Mouse (Mus musculus) forebrain, postnatal 0 days (tissue): ENCODE results near the gene Ralgps2. TPM values are rescaled to one million over a fixed set of nuclear protein-coding genes. Genes with fewer than 3 reads are reported as not detected.

ENCODE experiments used
- ATAC-seq: fragments of 200-750 bp; cut with Nextera tagmentation; 2 replicates; pipeline ENCODE4 v1.8.0; 2017; ENCODE audit warnings: mild to moderate bottlenecking, moderate library complexity
- DNase-seq: peaks from one replicate; pipeline ENCODE4 v3.0.0-alpha.2; 2015
- H3K27ac ChIP-seq: fragments of 300-500 bp; sonication (generic); 2 replicates; pipeline ENCODE4 v1.5.1; 2014; ENCODE audit warnings: low read depth, mild to moderate bottlenecking, antibody characterized with exemption, low read length, moderate library complexity, mixed read lengths
- H3K27me3 ChIP-seq: fragments of 300-500 bp; sonication (generic); 2 replicates; pipeline ENCODE4 v1.6.1; 2014; ENCODE audit warnings: mild to moderate bottlenecking, low read length, mixed read lengths; ENCODE audit not compliant: insufficient read depth
- H3K36me3 ChIP-seq: fragments of 300-500 bp; sonication (generic); 2 replicates; pipeline ENCODE4 v1.6.1; 2014; ENCODE audit warnings: mild to moderate bottlenecking, moderate library complexity; ENCODE audit not compliant: insufficient read depth
- H3K4me1 ChIP-seq: fragments of 300-500 bp; sonication (generic); 2 replicates; pipeline ENCODE4 v1.6.1; 2014; ENCODE audit warnings: antibody characterized with exemption; ENCODE audit not compliant: insufficient read depth
- H3K4me2 ChIP-seq: fragments of 300-500 bp; sonication (generic); 2 replicates; pipeline ENCODE4 v1.6.1; 2014; ENCODE audit warnings: low read depth, mild to moderate bottlenecking, moderate library complexity
- H3K4me3 ChIP-seq: fragments of 300-500 bp; sonication (generic); 2 replicates; pipeline ENCODE4 v1.5.1; 2014; ENCODE audit warnings: low read depth, low read length, mixed read lengths
- H3K9ac ChIP-seq: fragments of 300-500 bp; sonication (generic); 2 replicates; pipeline ENCODE4 v1.6.1; 2014; ENCODE audit warnings: mild to moderate bottlenecking
- H3K9me3 ChIP-seq: fragments of 300-500 bp; sonication (generic); 2 replicates; pipeline ENCODE4 v1.6.1; 2016; ENCODE audit warnings: low read length
- CTCF ChIP-seq: sonication (generic); IDR thresholded peaks from 2 replicates; pipeline ENCODE4 v1.5.1; 2016; ENCODE audit warnings: antibody characterized with exemption, control low read depth, low read depth
- WGBS: fragments of 180-500 bp; shearing (Covaris S2); extraction: QIAGEN DNeasy Blood & Tissue Kit; methylation state at CpG from one replicate; pipeline ENCODE4 v1.1.7; 2014; 5-methylcytosine and 5-hydroxymethylcytosine counted together
- polyA plus RNA-seq: library from polyadenylated mRNA; unstranded; fragments of >200 nt; fragmentation: Nextera tagmentation; extraction: Ambion mirVana; gene quantifications from 2 replicates; pipeline ENCODE4 v1.2.1, GENCODE M21; 2015
- total RNA-seq: library from RNA; depleted of rRNA; stranded (reverse); fragments of >200 nt; gene quantifications from 2 replicates; pipeline ENCODE4 v1.2.3, GENCODE M21; 2014

The Ralgps2 gene
- total and polyA plus RNA-seq, 2 experiments from 2014 or later, result 85.9 to 94.9 TPM

DNA sequence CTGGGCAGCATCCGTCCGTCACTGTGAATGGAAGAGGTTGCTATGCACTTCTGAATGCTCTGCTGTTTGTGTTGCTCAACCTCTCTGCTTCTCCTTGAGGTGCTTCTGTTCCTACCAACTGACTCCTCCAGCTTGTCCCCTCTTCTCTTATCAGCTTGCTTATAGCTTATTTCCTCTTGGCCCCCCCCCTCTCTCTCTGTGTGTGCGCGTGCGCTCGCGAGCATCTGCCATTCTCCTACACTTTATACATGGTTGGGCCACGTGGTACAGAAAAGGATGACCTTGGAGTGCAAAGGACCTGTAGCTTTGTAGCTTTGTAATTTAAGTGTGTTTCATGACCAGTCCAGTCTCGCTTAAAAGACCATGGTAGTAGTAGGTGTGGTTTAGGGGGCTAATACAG lies 42.5 kb upstream of the Ralgps2 start:
- Histone ChIP-seq H3K36me3 (no peaks in the 10 kb centered on the region), H3K9me3 (no peaks in the 10 kb centered on the region), H3K27ac (no peak overlapping the region), H3K9ac (no peak overlapping the region), H3K4me3 (no peak overlapping the region), H3K27me3 (no peaks in the 10 kb centered on the region), H3K4me1 (no peaks in the 10 kb centered on the region), H3K4me2 (no peak overlapping the region)
- WGBS, result 85% methylated on average over 9 of the region's 9 CpGs
- DNase-seq, result no peak
- no peak for TF ChIP-seq CTCF
- ATAC-seq, result no peak

DNA sequence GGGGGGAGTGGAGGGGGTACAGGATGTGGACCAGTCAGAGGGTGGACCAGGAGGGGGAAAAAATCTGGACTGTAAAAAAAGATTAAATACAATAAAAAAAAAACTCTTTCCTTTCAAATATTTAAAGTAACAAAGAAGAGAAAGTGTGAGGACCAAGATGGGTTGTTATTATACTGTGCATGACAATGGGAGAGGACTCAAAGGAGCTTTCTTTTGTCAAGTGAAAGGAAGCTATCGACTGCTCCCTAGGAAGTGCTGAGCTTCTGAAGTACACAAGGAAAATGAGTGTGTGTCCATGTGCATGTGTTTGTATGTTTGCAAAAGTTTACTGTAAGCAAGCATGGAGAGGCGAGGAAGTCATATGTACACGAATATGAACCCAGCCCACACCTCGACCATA lies 40.3 kb upstream of the Ralgps2 start:
- DNase-seq, result no peak
- WGBS, result 84% methylated on average over 4 of the region's 4 CpGs
- no peak overlapping the region for H3K4me3 ChIP-seq
- no peaks in the 10 kb centered on the region for H3K27me3 ChIP-seq
- no peaks in the 10 kb centered on the region for H3K9me3 ChIP-seq
- no peak overlapping the region for H3K4me2 ChIP-seq
- no peak overlapping the region for H3K27ac ChIP-seq
- no peak for TF ChIP-seq CTCF
- H3K4me1 ChIP-seq, result no peaks in the 10 kb centered on the region
- no peak for ATAC-seq
- H3K9ac ChIP-seq, result no peak overlapping the region
- H3K36me3 ChIP-seq, result no peaks in the 10 kb centered on the region

DNA sequence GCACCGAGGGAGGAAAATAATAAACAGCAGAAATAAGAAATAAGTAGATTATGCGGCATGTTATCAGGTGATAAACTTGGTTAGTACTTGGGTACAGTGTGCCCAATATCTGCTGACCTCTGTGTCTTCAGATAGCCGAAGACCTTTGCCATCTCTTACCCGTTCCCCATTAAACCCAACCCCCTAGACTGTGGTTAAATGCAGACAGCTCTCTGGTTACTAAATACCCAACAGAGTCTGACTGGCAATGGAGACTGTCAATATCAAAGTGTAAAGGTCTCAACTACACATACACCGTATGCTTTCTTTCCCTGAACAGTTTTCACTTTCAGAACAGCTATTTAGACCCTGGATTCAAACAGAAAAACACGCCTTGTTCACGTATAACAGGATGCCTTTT lies 39.2 kb upstream of the Ralgps2 start:
- DNase-seq (no peak), ATAC-seq (no peak)
- no peaks in the 10 kb centered on the region for H3K36me3 ChIP-seq
- H3K4me2 ChIP-seq, result no peak overlapping the region
- no peaks in the 10 kb centered on the region for H3K4me1 ChIP-seq
- H3K27me3 ChIP-seq, result no peaks in the 10 kb centered on the region
- TF ChIP-seq CTCF, result no peak
- H3K4me3 ChIP-seq, result no peak overlapping the region
- H3K27ac ChIP-seq, result no peak overlapping the region
- 87% methylated on average over 7 of the region's 7 CpGs for WGBS
- H3K9ac ChIP-seq, result no peak overlapping the region
- no peaks in the 10 kb centered on the region for H3K9me3 ChIP-seq

DNA sequence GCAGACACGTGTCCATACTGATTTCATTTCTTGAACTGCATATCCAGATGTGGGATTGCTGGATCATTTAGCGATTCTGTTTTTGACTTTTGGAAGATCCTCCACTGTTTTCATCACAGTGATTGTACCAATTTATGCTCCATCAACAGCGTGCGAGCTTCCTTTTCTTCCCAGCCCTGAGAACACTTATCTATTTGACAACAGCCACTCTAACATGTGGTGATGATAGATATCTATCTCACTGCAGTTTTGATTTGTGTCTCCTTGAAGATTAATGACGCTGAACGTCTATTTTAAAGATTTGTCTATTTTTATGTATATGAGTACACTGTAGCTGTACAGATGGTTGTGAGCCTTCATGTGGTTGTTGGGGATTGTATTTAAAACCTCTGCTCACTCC lies 34.4 kb upstream of the Ralgps2 start:
- Histone ChIP-seq H3K27me3 (no peaks in the 10 kb centered on the region), H3K4me1 (no peaks in the 10 kb centered on the region), H3K4me2 (no peak overlapping the region), H3K36me3 (no peaks in the 10 kb centered on the region), H3K9ac (no peak overlapping the region), H3K9me3 (no peaks in the 10 kb centered on the region), H3K4me3 (no peak overlapping the region), H3K27ac (no peak overlapping the region)
- DNase-seq, result no peak
- no peak for TF ChIP-seq CTCF
- no peak for ATAC-seq
- WGBS, result 80% methylated on average over 6 of the region's 6 CpGs

DNA sequence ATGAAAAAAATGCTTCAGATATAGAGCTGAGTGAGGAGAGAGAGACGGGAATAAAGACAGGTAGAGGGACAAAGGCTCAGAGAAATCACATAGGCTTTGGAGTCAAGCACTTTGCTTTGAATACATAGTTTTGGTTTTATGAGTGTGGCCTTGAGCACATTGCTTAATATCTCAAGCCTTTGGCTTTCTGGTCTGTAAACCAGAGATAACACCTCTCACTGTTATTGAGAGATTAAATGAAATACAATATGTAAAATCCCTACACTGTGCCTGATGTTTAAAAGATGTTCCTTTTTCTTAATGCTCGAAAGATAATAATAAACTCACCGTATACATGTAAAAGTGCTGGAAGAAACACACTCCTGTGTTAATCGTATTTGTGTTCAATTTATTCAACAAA lies 33.0 kb upstream of the Ralgps2 start:
- Histone ChIP-seq H3K9me3 (no peaks in the 10 kb centered on the region), H3K4me3 (no peak overlapping the region), H3K27me3 (no peaks in the 10 kb centered on the region), H3K4me1 (no peaks in the 10 kb centered on the region), H3K9ac (no peak overlapping the region), H3K36me3 (no peaks in the 10 kb centered on the region), H3K27ac (no peak overlapping the region), H3K4me2 (no peak overlapping the region)
- no peak for TF ChIP-seq CTCF
- WGBS, result 95% methylated on average over 4 of the region's 4 CpGs
- DNase-seq, result no peak
- no peak for ATAC-seq

DNA sequence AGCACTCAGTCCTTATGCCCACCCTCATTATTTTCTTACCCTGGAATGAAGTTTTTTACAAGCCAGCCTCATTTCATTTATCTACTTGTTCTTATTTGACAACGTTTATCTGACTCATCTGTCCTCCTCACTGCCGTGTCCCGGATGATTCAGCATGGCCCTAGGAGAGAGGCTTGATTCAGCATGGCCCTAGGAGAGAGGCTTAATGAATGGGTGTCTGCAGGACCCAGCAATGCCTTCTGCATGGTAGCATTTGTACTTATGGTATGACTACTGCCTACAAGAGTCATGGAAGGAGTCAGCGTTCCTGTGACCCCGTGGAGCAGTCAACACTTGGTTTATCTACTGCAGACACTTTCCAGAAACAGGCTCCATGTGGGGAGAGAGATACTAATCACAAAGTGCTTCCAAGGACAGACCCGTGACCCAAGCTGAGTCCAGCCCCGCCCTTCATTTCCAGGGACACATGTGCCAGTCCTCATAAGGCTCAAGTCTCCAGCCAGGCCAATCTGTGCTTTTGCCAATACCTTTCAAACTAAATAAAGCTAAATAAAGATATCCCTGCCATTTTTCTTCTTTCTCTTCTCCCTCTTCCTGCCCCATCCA lies 31.9 kb upstream of the Ralgps2 start:
- H3K4me2 ChIP-seq, result no peak overlapping the region
- H3K9ac ChIP-seq, result no peak overlapping the region
- H3K27ac ChIP-seq, result no peak overlapping the region
- no peak overlapping the region for H3K4me3 ChIP-seq
- WGBS, result 91% methylated on average over 7 of the region's 7 CpGs
- TF ChIP-seq CTCF, result no peak
- H3K27me3 ChIP-seq, result no peaks in the 10 kb centered on the region
- no peak for DNase-seq
- H3K9me3 ChIP-seq, result no peaks in the 10 kb centered on the region
- no peaks in the 10 kb centered on the region for H3K36me3 ChIP-seq
- no peaks in the 10 kb centered on the region for H3K4me1 ChIP-seq
- no peak for ATAC-seq

DNA sequence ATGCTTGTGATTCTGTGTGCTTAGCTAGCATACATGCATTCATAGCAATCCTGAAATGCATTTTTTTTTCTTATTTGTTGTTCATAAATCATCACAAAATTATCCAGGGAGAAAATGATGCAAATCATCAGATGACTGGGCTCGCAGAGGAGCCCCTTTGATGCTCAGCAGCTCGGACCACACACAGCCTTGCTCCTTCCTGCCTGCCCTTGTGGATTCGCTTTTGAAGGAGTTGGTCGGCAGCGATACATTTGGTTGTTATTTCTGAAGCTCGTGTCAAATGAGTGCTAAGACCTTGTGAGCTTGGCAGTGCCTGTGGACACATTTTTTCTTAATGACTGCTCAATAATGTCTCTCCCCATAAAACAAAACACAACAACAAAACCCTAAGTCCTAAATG lies 31.2 kb upstream of the Ralgps2 start:
- H3K9me3 ChIP-seq, result no peaks in the 10 kb centered on the region
- 55% methylated on average over 6 of the region's 6 CpGs for WGBS
- no peaks in the 10 kb centered on the region for H3K36me3 ChIP-seq
- no peaks in the 10 kb centered on the region for H3K4me1 ChIP-seq
- no peak for TF ChIP-seq CTCF
- no peak overlapping the region for H3K4me3 ChIP-seq
- H3K9ac ChIP-seq, result no peak overlapping the region
- ATAC-seq, result no peak
- H3K4me2 ChIP-seq, result no peak overlapping the region
- H3K27ac ChIP-seq, result no peak overlapping the region
- H3K27me3 ChIP-seq, result no peaks in the 10 kb centered on the region
- no peak for DNase-seq

DNA sequence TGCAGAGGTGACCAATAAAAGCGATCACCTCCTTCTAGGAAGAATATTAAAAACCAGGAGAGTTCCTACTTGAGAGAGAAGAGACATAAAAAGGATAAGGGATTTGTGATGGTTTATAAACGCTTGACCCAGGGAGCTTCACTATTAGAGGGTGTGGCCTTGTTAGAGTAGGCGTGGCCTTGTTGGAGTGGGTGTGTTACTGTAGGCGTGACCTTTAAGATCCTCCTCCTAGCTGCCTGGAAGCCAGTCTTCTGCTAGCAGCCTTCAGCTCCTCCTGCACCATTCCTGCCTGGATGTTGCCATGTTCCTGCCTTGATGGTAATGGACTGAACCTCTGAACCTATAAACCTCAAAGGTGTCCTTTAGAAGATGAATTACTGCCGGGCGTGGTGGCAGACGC lies 28.7 kb upstream of the Ralgps2 start:
- Histone ChIP-seq H3K9ac (no peak overlapping the region), H3K4me3 (no peak overlapping the region), H3K27ac (no peak overlapping the region), H3K27me3 (no peaks in the 10 kb centered on the region), H3K4me2 (no peak overlapping the region), H3K4me1 (no peaks in the 10 kb centered on the region), H3K36me3 (no peaks in the 10 kb centered on the region), H3K9me3 (no peaks in the 10 kb centered on the region)
- ATAC-seq (no peak), DNase-seq (no peak)
- 86% methylated on average over 7 of the region's 7 CpGs for WGBS
- no peak for TF ChIP-seq CTCF
